Mouse (Mus musculus) stomach, embryonic 14.5 days (tissue): ENCODE measurements at regions not wholly inside any gene's neighbourhood (a gene's known extent, or its start where the extent isn't known, plus 50 kb on each side); places are given as distances from the start of the nearest gene placed in this dataset.

ENCODE experiments used
- ATAC-seq: fragments of 200-750 bp; cut with Nextera tagmentation; 2 replicates; pipeline ENCODE4 v1.8.0; 2017; ENCODE audit warnings: low read depth, moderate TSS enrichment; ENCODE audit not compliant: insufficient number of reproducible peaks, insufficient read depth, low FRiP score
- H3K27ac ChIP-seq: fragments of 300-500 bp; sonication (generic); 2 replicates; pipeline ENCODE4 v1.5.1; 2014; ENCODE audit warnings: mild to moderate bottlenecking, low read length, moderate library complexity, mixed read lengths
- H3K27me3 ChIP-seq: fragments of 300-500 bp; sonication (generic); 2 replicates; pipeline ENCODE4 v1.6.1; 2014; ENCODE audit warnings: low read length, control low read depth, mixed read lengths; ENCODE audit not compliant: control insufficient read depth, insufficient read depth
- H3K36me3 ChIP-seq: fragments of 300-500 bp; sonication (generic); 2 replicates; pipeline ENCODE4 v1.6.1; 2014; ENCODE audit warnings: mild to moderate bottlenecking, control low read depth, low read length, moderate library complexity, mixed read lengths; ENCODE audit not compliant: control insufficient read depth, insufficient read depth
- H3K4me1 ChIP-seq: fragments of 300-500 bp; sonication (generic); 2 replicates; pipeline ENCODE4 v1.6.1; 2014; ENCODE audit warnings: low read length, control low read depth, mixed read lengths; ENCODE audit not compliant: control insufficient read depth, insufficient read depth
- H3K4me2 ChIP-seq: fragments of 300-500 bp; sonication (generic); replicated peaks from 2 replicates; pipeline ENCODE4 v1.6.1; 2014; ENCODE audit warnings: low read depth, low read length, control low read depth
- H3K4me3 ChIP-seq: fragments of 300-500 bp; sonication (generic); 2 replicates; pipeline ENCODE4 v1.5.1; 2014; ENCODE audit warnings: low read depth, low read length, control low read depth
- H3K9ac ChIP-seq: fragments of 300-500 bp; sonication (generic); replicated peaks from 2 replicates; pipeline ENCODE4 v1.6.1; 2014; ENCODE audit warnings: low read depth, mild to moderate bottlenecking, control low read depth, low read length, moderate library complexity, mixed read lengths
- H3K9me3 ChIP-seq: fragments of 300-500 bp; sonication (generic); 2 replicates; pipeline ENCODE4 v1.6.1; 2016; ENCODE audit warnings: low read depth, low read length, control low read depth; ENCODE audit not compliant: control insufficient read depth
- whole genome bisulfite sequencing: fragments of 180-500 bp; shearing (Covaris S2); extraction: QIAGEN DNeasy Blood & Tissue Kit; methylation state at CpG from one replicate; pipeline ENCODE4 v1.1.7; 2014; 5-methylcytosine and 5-hydroxymethylcytosine counted together

DNA sequence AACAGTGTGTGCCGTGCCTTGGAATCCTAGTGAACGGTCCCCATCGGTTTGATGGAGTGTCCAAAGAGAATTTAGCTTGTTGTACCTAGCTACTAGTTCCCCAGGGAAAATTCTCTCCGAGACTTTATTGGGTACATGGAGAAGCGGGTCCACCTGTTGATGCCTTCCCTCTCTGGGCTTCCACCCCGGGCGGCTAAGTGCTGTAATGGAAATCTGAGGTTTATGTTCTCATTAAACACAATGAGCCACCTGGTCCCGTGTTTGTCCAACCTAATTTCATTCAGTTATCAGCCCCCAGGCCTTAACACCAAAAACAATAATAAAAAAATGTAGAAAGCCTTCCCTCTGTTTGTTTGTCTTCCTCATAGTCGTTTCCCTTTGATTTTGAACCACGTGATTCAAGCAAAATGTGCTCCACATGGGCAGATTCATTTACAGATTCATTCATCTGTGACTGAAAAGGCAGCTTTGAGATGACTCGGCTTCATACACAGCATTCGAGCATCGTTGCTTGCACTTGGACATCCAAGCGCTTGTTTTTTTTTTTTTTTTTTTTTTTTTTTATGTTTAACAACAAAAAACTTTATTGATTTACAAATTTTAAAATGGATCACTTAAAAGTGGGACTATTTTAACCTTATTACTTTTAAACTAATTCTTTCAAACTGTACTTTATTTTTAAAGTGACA, 84.5 kb upstream of the Smim23 start:
- Histone ChIP-seq H3K4me2 (no peak overlapping the region), H3K9me3 (no peaks in the 10 kb centered on the region), H3K27me3 (no peaks in the 10 kb centered on the region), H3K9ac (no peak overlapping the region), H3K27ac (no peak overlapping the region), H3K36me3 (no peaks in the 10 kb centered on the region), H3K4me1 (peaks cover 8% of the 10 kb centered on the region; the same call in 1 of the 2 replicates), H3K4me3 (no peak overlapping the region)
- WGBS, result 81% methylated on average over 14 of the region's 14 CpGs
- ATAC-seq, result no peak

DNA sequence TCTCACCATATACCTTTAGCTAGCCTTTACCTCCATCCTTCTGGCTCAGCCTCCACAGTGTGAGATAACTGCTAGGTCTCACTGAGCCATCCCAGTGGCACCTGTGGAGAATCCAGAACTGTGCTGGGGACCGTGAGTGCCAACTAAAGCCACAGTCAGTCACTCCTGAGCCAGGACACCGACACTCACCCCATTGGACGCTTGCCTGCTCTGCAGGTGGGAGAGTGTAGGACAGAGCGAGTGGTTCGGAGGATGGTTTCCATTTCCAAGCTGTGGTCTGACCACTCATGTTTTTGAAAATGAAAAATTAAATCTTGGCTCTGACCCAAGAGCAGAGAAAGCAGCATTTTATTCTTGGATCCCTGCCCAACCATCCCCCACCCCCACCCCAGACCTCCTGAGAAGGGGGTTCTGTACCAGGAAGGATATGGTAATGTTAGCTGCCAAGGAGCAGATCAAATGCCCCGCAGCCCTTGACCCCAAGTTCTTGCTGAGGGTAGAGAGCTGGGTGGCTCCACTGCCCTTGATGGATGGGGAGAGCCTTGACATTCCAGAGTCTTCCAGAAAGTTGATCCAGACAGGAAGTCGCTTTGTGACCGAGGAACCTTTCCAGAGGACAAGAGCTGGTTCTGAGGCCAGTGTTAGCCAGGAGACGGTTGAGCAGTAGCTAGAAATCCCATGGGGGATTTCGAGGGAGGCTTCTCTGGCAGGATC, 83.3 kb upstream of the Smim23 start:
- H3K27ac ChIP-seq, result no peak overlapping the region
- no peaks in the 10 kb centered on the region for H3K36me3 ChIP-seq
- no peak; the same call in 1 of the 2 replicates for ATAC-seq
- H3K4me3 ChIP-seq, result no peak overlapping the region
- H3K9ac ChIP-seq, result no peak overlapping the region
- H3K4me1 ChIP-seq, result peaks cover 8% of the 10 kb centered on the region; the same call in 1 of the 2 replicates
- no peaks in the 10 kb centered on the region for H3K27me3 ChIP-seq
- WGBS, result 25% methylated on average over 10 of the region's 10 CpGs
- H3K9me3 ChIP-seq, result no peaks in the 10 kb centered on the region
- H3K4me2 ChIP-seq, result no peak overlapping the region

DNA sequence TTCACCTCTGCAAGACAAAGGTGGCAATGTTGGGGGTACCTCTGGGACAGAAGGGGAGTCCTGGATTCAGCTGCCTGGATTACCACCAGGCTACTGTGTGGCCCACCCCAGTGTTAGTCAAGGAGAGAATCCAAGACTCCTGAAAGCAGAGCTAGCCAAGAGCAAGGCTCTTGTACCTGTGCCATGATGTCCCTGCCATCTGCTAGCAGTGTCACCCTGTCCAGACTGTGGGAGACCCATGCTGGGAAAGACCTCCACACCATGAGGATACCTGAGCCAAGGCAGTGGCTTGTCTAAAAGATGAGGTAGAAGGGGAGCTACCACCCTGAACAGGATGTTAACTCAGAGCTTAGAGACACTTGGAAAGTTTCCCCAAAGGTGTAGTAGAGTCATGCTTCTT, 79.6 kb upstream of the Smim23 start:
- no peak for ATAC-seq
- H3K27ac ChIP-seq, result no peak overlapping the region
- H3K4me2 ChIP-seq, result no peak overlapping the region
- no peaks in the 10 kb centered on the region for H3K36me3 ChIP-seq
- H3K4me1 ChIP-seq, result peaks cover 8% of the 10 kb centered on the region; the same call in 1 of the 2 replicates
- no peak overlapping the region for H3K9ac ChIP-seq
- H3K9me3 ChIP-seq, result no peaks in the 10 kb centered on the region
- H3K4me3 ChIP-seq, result no peak overlapping the region
- no peaks in the 10 kb centered on the region for H3K27me3 ChIP-seq

DNA sequence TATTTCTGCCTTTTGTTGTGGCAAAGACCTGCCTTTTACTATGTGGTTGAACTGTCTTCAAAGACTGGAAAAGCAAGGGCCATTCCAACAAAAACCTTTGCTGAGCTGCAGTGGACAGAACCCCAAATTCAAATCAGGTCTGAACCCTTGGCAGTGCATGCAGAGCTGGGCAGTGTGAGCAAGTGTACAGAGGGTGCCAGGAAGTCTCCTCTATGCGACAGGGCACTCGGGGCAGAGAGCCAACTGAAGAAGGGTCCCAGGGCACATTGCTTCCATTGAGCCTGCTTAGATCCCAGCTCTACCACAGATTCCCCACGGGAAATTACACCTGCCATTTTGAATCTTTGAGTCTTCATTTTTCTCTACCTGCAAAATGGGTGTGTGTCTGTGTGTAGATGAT, 79.0 kb upstream of the Smim23 start:
- Histone ChIP-seq H3K4me1 (peaks cover 8% of the 10 kb centered on the region; the same call in 1 of the 2 replicates), H3K4me3 (no peak overlapping the region), H3K27me3 (no peaks in the 10 kb centered on the region), H3K9me3 (no peaks in the 10 kb centered on the region), H3K36me3 (no peaks in the 10 kb centered on the region), H3K27ac (no peak overlapping the region), H3K4me2 (no peak overlapping the region), H3K9ac (no peak overlapping the region)
- 95% methylated on average over 3 of the region's 3 CpGs for whole genome bisulfite sequencing
- no peak for ATAC-seq

DNA sequence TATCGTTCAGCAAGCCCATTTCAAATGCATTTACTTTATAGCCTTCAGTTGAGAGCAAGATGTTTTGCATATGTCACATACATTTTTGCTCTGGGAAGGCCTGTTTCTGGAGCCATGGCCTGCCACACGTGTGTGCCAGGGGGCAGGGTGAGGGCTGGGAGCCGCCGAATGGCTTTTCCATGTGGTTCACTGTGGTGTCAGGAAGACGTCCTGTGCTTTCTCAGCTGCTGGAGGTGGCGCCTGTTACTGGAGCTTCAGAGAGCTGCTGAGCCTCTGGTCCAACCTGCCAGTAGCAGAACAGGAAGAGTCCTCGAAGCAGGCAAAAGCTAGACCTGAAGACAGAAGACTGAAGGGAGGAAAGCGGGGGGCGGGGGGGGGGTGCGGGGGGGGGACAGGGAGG, 78.5 kb upstream of the Smim23 start:
- Histone ChIP-seq H3K36me3 (no peaks in the 10 kb centered on the region), H3K4me2 (no peak overlapping the region), H3K9me3 (no peaks in the 10 kb centered on the region), H3K27ac (no peak overlapping the region), H3K9ac (no peak overlapping the region), H3K4me3 (no peak overlapping the region), H3K27me3 (no peaks in the 10 kb centered on the region), H3K4me1 (peaks cover 5% of the 10 kb centered on the region; the same call in 1 of the 2 replicates)
- no peak for ATAC-seq
- 23% methylated on average over 8 of the region's 10 CpGs for WGBS

DNA sequence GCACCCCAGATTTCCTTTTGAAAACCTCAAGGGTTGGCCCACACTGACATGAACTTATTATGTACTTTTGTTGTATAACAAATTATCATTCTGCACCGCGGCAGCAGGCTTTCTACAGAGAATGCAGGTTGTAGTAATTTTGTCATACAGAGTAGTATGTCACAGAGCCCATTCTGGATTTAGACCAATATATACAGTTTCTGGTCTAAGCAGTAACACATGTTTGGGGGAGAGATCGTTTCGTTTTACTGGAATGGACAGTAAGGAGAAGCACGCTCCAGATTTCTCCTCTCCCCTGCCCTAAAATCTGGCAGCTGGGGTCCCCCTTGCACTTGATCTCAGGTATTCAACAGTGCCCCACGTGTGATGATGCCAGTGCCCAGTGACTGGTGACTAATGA, 76.0 kb upstream of the Smim23 start:
- Histone ChIP-seq H3K36me3 (no peaks in the 10 kb centered on the region), H3K4me2 (no peak overlapping the region), H3K4me3 (no peak overlapping the region), H3K9me3 (no peaks in the 10 kb centered on the region), H3K27ac (no peak overlapping the region), H3K4me1 (no peaks in the 10 kb centered on the region), H3K9ac (no peak overlapping the region), H3K27me3 (no peaks in the 10 kb centered on the region)
- WGBS, result 51% methylated on average over 6 of the region's 6 CpGs
- ATAC-seq, result no peak

DNA sequence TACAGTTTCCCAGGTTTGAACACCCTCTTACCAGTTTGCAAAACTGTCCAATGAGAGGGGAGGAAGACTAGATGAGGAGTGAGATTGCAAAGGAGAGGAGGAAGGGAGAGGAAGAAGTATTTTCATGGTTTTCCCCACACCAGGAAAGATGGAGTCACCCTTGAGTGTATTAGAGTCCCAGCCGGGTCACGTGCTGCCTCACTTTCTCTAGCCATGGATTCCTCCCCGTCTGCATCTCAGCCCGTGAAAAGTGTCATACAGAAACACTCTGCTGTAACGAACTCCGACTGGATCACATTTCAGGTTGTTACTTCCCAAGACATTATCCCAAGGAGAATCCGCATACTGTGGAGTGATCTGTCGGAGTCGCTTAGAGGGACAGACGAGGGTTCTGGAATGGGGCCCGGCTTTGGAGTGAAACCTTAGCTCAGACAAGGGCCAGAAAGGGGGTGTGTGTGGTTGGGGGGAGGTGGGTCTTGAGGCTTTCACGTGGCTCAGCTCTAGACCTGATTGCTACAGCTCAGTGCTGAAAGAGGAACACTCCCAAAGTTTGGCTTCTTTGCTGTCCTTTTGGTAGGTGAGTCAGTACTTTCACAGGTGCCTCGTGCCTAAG, 75.3 kb upstream of the Smim23 start:
- Histone ChIP-seq H3K4me2 (no peak overlapping the region), H3K27me3 (no peaks in the 10 kb centered on the region), H3K9ac (no peak overlapping the region), H3K9me3 (no peaks in the 10 kb centered on the region), H3K27ac (no peak overlapping the region), H3K4me3 (no peak overlapping the region), H3K4me1 (no peaks in the 10 kb centered on the region), H3K36me3 (no peaks in the 10 kb centered on the region)
- 38% methylated on average over 13 of the region's 13 CpGs for WGBS
- ATAC-seq, result no peak; the same call in 1 of the 2 replicates

DNA sequence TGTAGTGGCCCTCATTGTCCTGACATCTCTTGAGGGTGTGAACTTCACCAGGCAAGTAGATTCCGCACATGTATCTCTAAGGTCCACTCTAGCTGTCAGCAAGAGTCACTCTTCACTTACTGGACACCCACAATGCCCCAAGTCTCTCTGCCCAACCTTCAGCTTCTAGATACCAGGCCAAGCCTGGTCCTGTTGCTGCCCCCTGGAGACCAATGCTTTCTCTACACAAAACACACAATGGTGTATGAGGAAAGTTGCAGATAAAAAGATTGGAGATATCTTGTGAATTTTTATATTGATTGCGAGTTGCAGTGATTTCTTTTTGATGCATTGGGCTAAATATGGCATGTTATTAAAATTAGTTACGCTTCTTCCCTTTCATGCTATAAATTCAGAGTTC, 71.0 kb upstream of the Smim23 start:
- ATAC-seq, result no peak
- no peak overlapping the region for H3K4me2 ChIP-seq
- no peaks in the 10 kb centered on the region for H3K9me3 ChIP-seq
- no peaks in the 10 kb centered on the region for H3K4me1 ChIP-seq
- H3K4me3 ChIP-seq, result no peak overlapping the region
- H3K27me3 ChIP-seq, result no peaks in the 10 kb centered on the region
- H3K9ac ChIP-seq, result no peak overlapping the region
- H3K27ac ChIP-seq, result no peak overlapping the region
- H3K36me3 ChIP-seq, result no peaks in the 10 kb centered on the region
- 81% methylated on average over 3 of the region's 3 CpGs for WGBS
